ENCODE assay signal across 15 mouse cellular contexts in genomic region chr19:25154506-25155178, GRCm38 (mm10).
"Had no signal": no experiment of that assay in that cellular context is flagged by ENCODE, and none has a peak within 500 bp of the region (broad histone marks: within the 10 kb centered on the region; RNA-seq: fewer than 3 reads in every experiment).

No protein-coding gene starts in this region.

- H3K27ac ChIP-seq: intestine, embryonic 15.5 days; kidney, embryonic 15.5 days; left cerebral cortex, adult 2 months; limb, embryonic 10.5 days; liver, embryonic 15.5 days; stomach, postnatal 0 days had no signal

- ATAC-seq: intestine, embryonic 15.5 days; lung, postnatal 0 days had no signal

- H3K36me3 ChIP-seq: intestine, embryonic 15.5 days; kidney, embryonic 15.5 days; limb, embryonic 10.5 days had no signal

- H3K4me2 ChIP-seq: intestine, embryonic 15.5 days; kidney, embryonic 15.5 days; liver, embryonic 11.5 days; liver, embryonic 15.5 days; midbrain, embryonic 11.5 days had no signal

- DNase-seq: kidney, adult 2 months; kidney, postnatal 14 days; lung, adult 2 months; lung, postnatal 36 days; thymus, adult 2 months; thymus, postnatal 25 days had no signal

- H3K27me3 ChIP-seq: intestine, embryonic 15.5 days; kidney, embryonic 15.5 days; liver, embryonic 15.5 days had no signal

- H3K4me3 ChIP-seq: intestine, embryonic 15.5 days; kidney, embryonic 15.5 days; left cerebral cortex, adult 2 months; limb, embryonic 10.5 days; liver, embryonic 15.5 days had no signal

- H3K9me3 ChIP-seq: intestine, embryonic 15.5 days; kidney, embryonic 15.5 days; limb, embryonic 10.5 days; liver, embryonic 15.5 days had no signal

- H3K9ac ChIP-seq: intestine, embryonic 15.5 days; kidney, embryonic 15.5 days; liver, embryonic 15.5 days had no signal

- H3K4me1 ChIP-seq: intestine, embryonic 15.5 days; liver, embryonic 15.5 days had no signal
